Mouse (Mus musculus): Measurements from ENCODE around the gene Top1. TPM values are rescaled to one million over a fixed set of nuclear protein-coding genes. Genes with fewer than 3 reads are reported as not detected.

Top1 gene
- total RNA-seq, 4 experiments from 2014 or later, result 69.6 to 84.6 (median 76.7) TPM

GRCm38 (mm10) chr2:160718811-160719210 is 73.1 kb downstream of the Top1 start:
- DNase-seq, result no peak

GRCm38 (mm10) chr2:160722714-160723113 is 77.0 kb downstream of the Top1 start:
- no peak for DNase-seq

- DNase-seq, result no peak
These were observed 78.1 kb downstream of the Top1 start for GRCm38 (mm10) chr2:160723613-160724375.

- no peak for DNase-seq
These were observed 78.8 kb downstream of the Top1 start for GRCm38 (mm10) chr2:160724536-160724935.

GRCm38 (mm10) chr2:160725877-160726864 is 80.5 kb downstream of the Top1 start:
- no peak for DNase-seq

- no peak for DNase-seq
These were observed 83.3 kb downstream of the Top1 start for GRCm38 (mm10) chr2:160728972-160729371.

- no peak for DNase-seq
These were observed 83.7 kb downstream of the Top1 start for GRCm38 (mm10) chr2:160729436-160729835.

- DNase-seq, result no peak
These were observed 84.4 kb downstream of the Top1 start for GRCm38 (mm10) chr2:160729851-160730796.

GRCm38 (mm10) chr2:160730797-160731116 is 85.1 kb downstream of the Top1 start:
- DNase-seq, result no peak

GRCm38 (mm10) chr2:160731117-160731838 is 85.6 kb downstream of the Top1 start, which contains the start of gene Plcg1:
Plcg1 (plus strand) TSS chr2:160731300.
- peak; percentile 88 for DNase-seq

GRCm38 (mm10) chr2:160731839-160732261 is 86.2 kb downstream of the Top1 start:
- peak; percentile 64 for DNase-seq

- no peak for DNase-seq
These were observed 86.8 kb downstream of the Top1 start for GRCm38 (mm10) chr2:160732420-160732995.

- no peak for DNase-seq
These were observed 87.4 kb downstream of the Top1 start for GRCm38 (mm10) chr2:160733131-160733531.

GRCm38 (mm10) chr2:160734331-160734730 is 88.6 kb downstream of the Top1 start:
- DNase-seq, result no peak

GRCm38 (mm10) chr2:160735706-160736310 is 90.1 kb downstream of the Top1 start:
- DNase-seq, result no peak

GRCm38 (mm10) chr2:160736466-160736865 is 90.8 kb downstream of the Top1 start:
- no peak for DNase-seq

- no peak for DNase-seq
These were observed 92.7 kb downstream of the Top1 start for GRCm38 (mm10) chr2:160738354-160738753.

- DNase-seq, result no peak
These were observed 94.1 kb downstream of the Top1 start for GRCm38 (mm10) chr2:160739647-160740356.

GRCm38 (mm10) chr2:160740521-160741156 is 95.0 kb downstream of the Top1 start:
- no peak for DNase-seq
